Mouse (Mus musculus) G1E (cell line): ENCODE results near the gene Eif6. TPM values are rescaled to one million over a fixed set of nuclear protein-coding genes. Genes with fewer than 3 reads are reported as not detected.
"Not testable (repeated sequence)": the region's sequence is repeated elsewhere in the genome, so short reads cannot be mapped to it uniquely, and the experiment has no call there.

ENCODE experiments used
- ATAC-seq: 2 replicates; pipeline ENCODE4 v1.8.0; 2016; ENCODE audit warnings: mild to moderate bottlenecking; ENCODE audit not compliant: insufficient number of reproducible peaks, poor library complexity, low FRiP score, severe bottlenecking; ENCODE audit errors: extremely low read depth
- DNase-seq: peaks from one replicate; pipeline ENCODE4 v3.0.0; 2012; ENCODE audit warnings: low spot score
- H3K27me3 ChIP-seq: 2 replicates; pipeline ENCODE4 v1.6.1; 2012; ENCODE audit warnings: mild to moderate bottlenecking, low read length, inconsistent platforms; ENCODE audit not compliant: insufficient read depth
- H3K36me3 ChIP-seq: replicated peaks from 2 replicates; pipeline ENCODE3; 2012; ENCODE audit warnings: mild to moderate bottlenecking, inconsistent platforms
- H3K4me1 ChIP-seq: 2 replicates; pipeline ENCODE4 v1.6.1; 2012; ENCODE audit warnings: low read depth, low read length, inconsistent platforms, mixed read lengths; ENCODE audit not compliant: insufficient read depth
- H3K4me3 ChIP-seq: 2 replicates; pipeline ENCODE4 v1.5.1; 2012; ENCODE audit warnings: low read depth, mild to moderate bottlenecking, inconsistent platforms, low read length, moderate library complexity, mixed read lengths
- H3K9me3 ChIP-seq: replicated peaks from 2 replicates; pipeline ENCODE4 v1.6.1; 2012; ENCODE audit warnings: inconsistent platforms
- CTCF ChIP-seq: IDR thresholded peaks from 2 replicates; pipeline ENCODE4 v1.5.1; 2012; ENCODE audit warnings: low read depth, low read length, inconsistent platforms, mixed read lengths
- GATA1 ChIP-seq: IDR thresholded peaks from 2 replicates; pipeline ENCODE4 v1.6.1; 2012; ENCODE audit warnings: borderline replicate concordance, low read length, inconsistent platforms, mixed read lengths
- GATA2 ChIP-seq: IDR thresholded peaks from 2 replicates; pipeline ENCODE4 v1.6.1; 2012; ENCODE audit warnings: low read depth, low read length, inconsistent platforms, borderline replicate concordance
- POLR2AphosphoS5 ChIP-seq: IDR thresholded peaks from 2 replicates; pipeline ENCODE4 v1.6.1; 2012; ENCODE audit warnings: low read depth, low read length, inconsistent platforms; ENCODE audit not compliant: insufficient replicate concordance
- TAL1 ChIP-seq: conservative IDR thresholded peaks from 2 replicates; pipeline ENCODE4 v1.6.1; 2012; ENCODE audit warnings: low read depth, low read length, inconsistent platforms, mixed read lengths
- polyA plus RNA-seq: library from polyadenylated mRNA; stranded (reverse); fragments of >175 nt; gene quantifications from 2 replicates; pipeline ENCODE4 v1.2.3, GENCODE M21; 2012
- total RNA-seq, 2 experiments: library from RNA; stranded (forward) in 1 of 2; stranded (reverse) in 1 of 2; fragments of 200-1000 nt in 1 of 2; fragments of >200 nt in 1 of 2; fragmentation: Nextera tagmentation in 1 of 2; gene quantifications; 2 replicates each; pipeline ENCODE4 v1.2.3; 2014 to 2017

The Eif6 gene
- total and polyA plus RNA-seq, 3 experiments: 91.5 to 261 (median 251) TPM

GRCm38 (mm10) chr2:155849464-155849863, 22.7 kb upstream of the Eif6 start:
- Histone ChIP-seq H3K4me1 (peaks cover 9% of the 10 kb centered on the region; the same call in 1 of the 2 replicates), H3K27me3 (no peaks in the 10 kb centered on the region), H3K4me3 (no peak overlapping the region), H3K9me3 (no peaks in the 10 kb centered on the region), H3K36me3 (peaks cover 100% of the 10 kb centered on the region)
- ATAC-seq (no peak), DNase-seq (no peak)
- no peak for TF ChIP-seq GATA1
- TF ChIP-seq TAL1: no peak
- no peak for TF ChIP-seq POLR2AphosphoS5
- no peak for TF ChIP-seq GATA2
- TF ChIP-seq CTCF: no peak

GRCm38 (mm10) chr2:155848291-155848690, 21.6 kb upstream of the Eif6 start:
- DNase-seq: peak; percentile 53

DNA sequence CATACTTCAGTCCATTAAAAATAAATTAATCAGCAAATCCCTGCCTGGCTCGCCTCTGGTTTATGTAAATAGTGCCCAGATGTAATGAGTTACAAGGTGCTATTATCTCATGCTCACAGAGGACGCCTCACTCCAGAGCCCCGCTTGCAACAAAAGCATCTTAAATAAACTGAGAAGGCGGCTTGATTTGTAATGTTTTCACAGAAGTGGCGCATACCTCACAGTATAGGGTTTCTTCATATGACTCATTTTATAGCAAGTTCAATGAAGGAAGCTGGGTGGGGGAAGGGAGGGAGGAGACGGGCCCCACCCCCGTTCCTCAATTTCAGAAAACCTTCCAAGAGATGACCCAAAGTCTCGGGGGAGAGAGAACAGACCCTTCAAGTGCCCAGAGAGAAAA, 20.2 kb upstream of the Eif6 start:
- H3K9me3 ChIP-seq: no peaks in the 10 kb centered on the region
- peaks cover 76% of the 10 kb centered on the region for H3K36me3 ChIP-seq
- ATAC-seq: no peak
- H3K27me3 ChIP-seq: 0 out of 2 replicates have a peak, but pooled peaks cover 7% of the 10 kb centered on the region
- H3K4me3 ChIP-seq: no peak overlapping the region
- no peak for DNase-seq
- peaks cover 9% of the 10 kb centered on the region; the same call in 1 of the 2 replicates for H3K4me1 ChIP-seq
- TF ChIP-seq TAL1 (no peak), POLR2AphosphoS5 (no peak), GATA1 (no peak), CTCF (no peak), GATA2 (no peak)

More at GRCm38 (mm10) chr2:155848291-155848690, 21.6 kb upstream of the Eif6 start:
- TF ChIP-seq CTCF (peak; percentile 61), TAL1 (no peak)
- ATAC-seq: no peak
- peaks cover 9% of the 10 kb centered on the region; the same call in 1 of the 2 replicates for H3K4me1 ChIP-seq
- H3K36me3 ChIP-seq: peaks cover 90% of the 10 kb centered on the region
- H3K9me3 ChIP-seq: no peaks in the 10 kb centered on the region
- no peak overlapping the region for H3K4me3 ChIP-seq
- H3K27me3 ChIP-seq: no peaks in the 10 kb centered on the region

DNA sequence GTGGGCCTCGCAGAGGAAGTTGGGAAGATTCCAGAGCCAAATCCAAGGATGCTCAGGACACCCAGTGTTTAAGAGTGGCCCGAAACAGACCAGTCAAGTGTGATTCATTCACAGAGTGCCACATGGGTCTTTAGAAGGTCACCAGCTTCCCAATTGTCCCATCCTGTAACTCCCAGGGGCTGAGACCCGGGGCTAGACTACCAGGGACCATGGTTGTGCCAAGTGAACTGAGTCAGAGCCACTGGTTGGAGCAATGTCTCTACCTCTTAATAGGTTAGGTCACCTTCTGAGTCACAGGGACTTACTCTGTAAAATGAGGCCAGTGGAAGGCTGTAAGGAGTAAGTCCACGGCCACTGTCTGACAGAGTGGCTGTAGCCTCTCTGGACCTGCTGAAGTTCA, 12.2 kb upstream of the Eif6 start:
- Histone ChIP-seq H3K9me3 (no peaks in the 10 kb centered on the region), H3K4me3 (no peak overlapping the region), H3K36me3 (no peaks in the 10 kb centered on the region), H3K27me3 (peaks cover 63% of the 10 kb centered on the region), H3K4me1 (peaks cover 11% of the 10 kb centered on the region)
- DNase-seq (no peak), ATAC-seq (no peak)
- no peak for TF ChIP-seq GATA1
- TF ChIP-seq TAL1: no peak
- no peak for TF ChIP-seq GATA2
- no peak for TF ChIP-seq CTCF
- no peak for TF ChIP-seq POLR2AphosphoS5

- Histone ChIP-seq H3K4me1 (peaks cover 11% of the 10 kb centered on the region), H3K36me3 (no peaks in the 10 kb centered on the region), H3K9me3 (no peaks in the 10 kb centered on the region), H3K4me3 (no peak overlapping the region), H3K27me3 (peaks cover 71% of the 10 kb centered on the region)
- DNase-seq: no peak
- ATAC-seq: no peak
- TF ChIP-seq TAL1: no peak
- no peak for TF ChIP-seq CTCF
- no peak for TF ChIP-seq POLR2AphosphoS5
- no peak for TF ChIP-seq GATA1
- TF ChIP-seq GATA2: no peak
Measured at GRCm38 (mm10) chr2:155837961-155838360, 11.2 kb upstream of the Eif6 start.

DNA sequence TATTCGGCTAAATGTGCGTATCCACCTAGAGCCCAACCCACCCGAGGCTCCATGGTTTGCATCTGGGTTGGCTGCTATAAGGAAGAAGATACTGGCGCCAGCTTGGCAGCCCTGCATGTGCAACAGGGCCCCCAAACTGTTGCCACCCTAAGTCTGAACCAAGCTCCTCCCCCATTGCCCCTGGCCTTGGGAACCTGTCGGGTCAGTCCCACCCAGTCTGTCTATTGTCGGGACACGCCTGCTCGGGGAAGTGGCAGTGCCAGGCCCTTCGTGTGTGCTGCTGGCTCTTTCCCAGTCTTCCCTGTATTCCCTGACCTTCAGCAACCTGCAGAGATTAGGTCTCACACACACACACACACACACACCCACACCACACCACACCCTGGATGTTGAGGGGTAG, 8.0 kb upstream of the Eif6 start, which contains the start of gene Fam83c:
Gene Fam83c, minus strand, starts transcription at position 123 of the 400 bp plus-strand sequence.
- ATAC-seq (no peak), DNase-seq (no peak)
- Histone ChIP-seq H3K9me3 (no peaks in the 10 kb centered on the region), H3K36me3 (no peaks in the 10 kb centered on the region), H3K27me3 (peaks cover 76% of the 10 kb centered on the region), H3K4me1 (peaks cover 17% of the 10 kb centered on the region), H3K4me3 (no peak within 1 kb of the TSS)
- TF ChIP-seq POLR2AphosphoS5: no peak
- TF ChIP-seq GATA2: no peak
- TF ChIP-seq GATA1: no peak

DNA sequence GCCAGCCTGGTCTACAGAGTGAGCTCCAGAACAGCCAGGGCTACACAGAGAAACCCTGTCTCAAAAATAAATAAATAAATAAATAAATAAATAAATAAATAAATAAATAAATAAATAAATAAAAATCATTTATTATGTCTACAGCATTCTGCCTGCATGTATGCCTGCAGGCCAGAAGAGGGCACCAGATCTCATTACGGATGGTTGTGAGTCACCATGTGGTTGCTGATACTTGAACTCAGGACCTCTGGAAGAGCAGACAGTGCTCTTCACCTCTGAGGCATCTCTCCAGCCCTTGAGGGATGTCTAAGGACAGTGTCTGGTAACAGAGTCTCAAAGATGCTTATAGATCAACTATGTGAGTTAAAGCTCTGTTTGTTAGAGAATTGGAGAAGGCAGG, 5.4 kb upstream of the Eif6 start:
- not testable (repeated sequence) for H3K9me3 ChIP-seq, DNase-seq

More for the DNA sequence above, 5.4 kb upstream of the Eif6 start:
- Histone ChIP-seq H3K27me3 (peaks cover 64% of the 10 kb centered on the region), H3K4me1 (peaks cover 20% of the 10 kb centered on the region)
- not testable (repeated sequence) for ATAC-seq, H3K36me3 ChIP-seq, H3K4me3 ChIP-seq
- TF ChIP-seq CTCF: 0 out of 2 replicates have a peak, but pooled peaks have one; percentile 16
